Mouse (Mus musculus) limb, embryonic 14.5 days (tissue): ENCODE results near the gene Sv2c. TPM values are rescaled to one million over a fixed set of nuclear protein-coding genes. Genes with fewer than 3 reads are reported as not detected.
A peak's percentile ranks its signal among the peaks of the same experiment; 100 is the strongest.

ENCODE experiments used
- ATAC-seq: fragments of 200-750 bp; cut with Nextera tagmentation; 2 replicates; pipeline ENCODE4 v1.8.0; 2017; ENCODE audit warnings: low read depth, moderate number of reproducible peaks, moderate TSS enrichment; ENCODE audit not compliant: low FRiP score
- DNase-seq: peaks from one replicate; pipeline ENCODE4 v3.0.0-alpha.2; 2015; ENCODE audit warnings: low spot score
- H3K27ac ChIP-seq: fragments of 300-500 bp; sonication (generic); replicated peaks from 2 replicates; pipeline ENCODE4 v1.5.1; 2014; ENCODE audit warnings: low read depth, mild to moderate bottlenecking, low read length, moderate library complexity, mixed read lengths
- H3K27me3 ChIP-seq: fragments of 300-500 bp; sonication (generic); 2 replicates; pipeline ENCODE4 v1.6.1; 2014; ENCODE audit warnings: low read length, mixed read lengths; ENCODE audit not compliant: control insufficient read depth, insufficient read depth
- H3K36me3 ChIP-seq: fragments of 300-500 bp; sonication (generic); 2 replicates; pipeline ENCODE4 v1.6.1; 2014; ENCODE audit warnings: mild to moderate bottlenecking, low read length, moderate library complexity, mixed read lengths; ENCODE audit not compliant: control insufficient read depth, insufficient read depth
- H3K4me1 ChIP-seq: fragments of 300-500 bp; sonication (generic); 2 replicates; pipeline ENCODE4 v1.6.1; 2014; ENCODE audit warnings: antibody characterized with exemption, low read length, mixed read lengths; ENCODE audit not compliant: control insufficient read depth, insufficient read depth
- H3K4me2 ChIP-seq: fragments of 300-500 bp; sonication (generic); replicated peaks from 2 replicates; pipeline ENCODE4 v1.6.1; 2014; ENCODE audit warnings: low read depth, mild to moderate bottlenecking, low read length, moderate library complexity; ENCODE audit not compliant: severe bottlenecking
- H3K4me3 ChIP-seq: fragments of 300-500 bp; sonication (generic); replicated peaks from 2 replicates; pipeline ENCODE4 v1.5.1; 2014; ENCODE audit warnings: low read length
- H3K9ac ChIP-seq: fragments of 300-500 bp; sonication (generic); 2 replicates; pipeline ENCODE4 v1.6.1; 2014; ENCODE audit warnings: mild to moderate bottlenecking, low read depth, low read length, moderate library complexity; ENCODE audit not compliant: severe bottlenecking
- H3K9me3 ChIP-seq: fragments of 300-500 bp; sonication (generic); 2 replicates; pipeline ENCODE4 v1.6.1; 2016; ENCODE audit warnings: low read length; ENCODE audit not compliant: control insufficient read depth
- POLR2A ChIP-seq: fragments of 200-500 bp; IDR thresholded peaks from 2 replicates; pipeline ENCODE4 v1.8.0; 2012; ENCODE audit warnings: inconsistent platforms, mild to moderate bottlenecking, moderate library complexity, borderline replicate concordance; ENCODE audit not compliant: insufficient read depth, insufficient read length; ENCODE audit errors: extremely low read depth
- WGBS: fragments of 180-500 bp; shearing (Covaris S2); extraction: QIAGEN DNeasy Blood & Tissue Kit; methylation state at CpG from one replicate; pipeline ENCODE4 v1.1.7; 2014; 5-methylcytosine and 5-hydroxymethylcytosine counted together
- polyA plus RNA-seq, 2 experiments: library from polyadenylated mRNA; depleted of rRNA in 1 of 2; stranded (reverse) in 1 of 2; unstranded in 1 of 2; fragments of >200 nt; fragmentation: Nextera tagmentation in 1 of 2; extraction: Ambion mirVana in 1 of 2; gene quantifications; 2 replicates each; pipeline versions ENCODE4 v1.2.1 to v1.2.3; 2012 to 2014

Sv2c gene
- polyA plus RNA-seq, 2 experiments = 1.3 to 1.5 TPM

DNA sequence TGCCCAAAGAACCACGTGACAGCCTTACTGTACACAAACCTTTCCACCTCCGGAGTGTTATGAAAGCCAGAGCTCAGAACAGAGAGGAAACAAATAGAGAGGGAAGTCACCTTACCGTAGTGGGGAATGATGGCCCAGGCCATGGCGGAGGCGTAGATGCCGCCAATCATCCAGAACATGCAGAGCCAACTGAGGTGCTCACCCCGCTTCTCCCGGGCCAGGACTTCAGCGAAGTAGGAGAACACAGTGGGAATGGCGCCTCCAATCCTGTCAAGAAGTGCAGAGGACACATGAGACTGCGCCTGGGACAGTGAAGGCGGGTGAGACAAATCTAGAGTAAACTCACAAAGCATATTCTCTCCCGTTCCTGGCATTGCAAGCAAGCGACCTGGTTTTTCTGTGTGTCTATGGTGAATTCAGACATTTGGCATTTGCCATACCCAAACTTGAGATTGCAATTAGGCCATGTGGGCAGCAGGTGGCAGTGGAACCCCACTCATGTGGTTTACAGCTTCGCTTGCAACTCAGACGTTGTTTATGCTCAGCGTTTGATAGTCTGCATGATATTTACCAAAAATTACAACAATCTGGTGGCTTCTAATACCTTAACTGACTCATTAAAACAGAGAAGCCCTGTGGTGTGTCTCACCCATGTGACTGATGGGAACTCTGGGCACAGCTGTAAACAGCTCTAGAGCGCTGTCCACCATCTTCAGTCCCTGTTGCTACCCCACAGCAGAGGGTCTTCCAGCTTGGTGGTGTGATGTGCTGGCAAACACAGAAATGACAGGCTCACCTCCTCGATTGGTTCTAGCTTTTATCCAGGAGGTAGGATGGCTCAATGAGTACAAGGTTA, 101.8 kb downstream of the Sv2c start:
- ATAC-seq (no peak), DNase-seq (peak; percentile 58)
- no peak for TF ChIP-seq POLR2A
- WGBS = 59% methylated on average over 19 of the region's 19 CpGs
- H3K4me2 ChIP-seq = no peak overlapping the region
- no peak overlapping the region for H3K4me3 ChIP-seq
- no peaks in the 10 kb centered on the region for H3K4me1 ChIP-seq
- no peak overlapping the region for H3K9ac ChIP-seq
- H3K36me3 ChIP-seq = no peaks in the 10 kb centered on the region
- H3K27ac ChIP-seq = no peak overlapping the region
- no peaks in the 10 kb centered on the region for H3K9me3 ChIP-seq
- H3K27me3 ChIP-seq = no peaks in the 10 kb centered on the region

DNA sequence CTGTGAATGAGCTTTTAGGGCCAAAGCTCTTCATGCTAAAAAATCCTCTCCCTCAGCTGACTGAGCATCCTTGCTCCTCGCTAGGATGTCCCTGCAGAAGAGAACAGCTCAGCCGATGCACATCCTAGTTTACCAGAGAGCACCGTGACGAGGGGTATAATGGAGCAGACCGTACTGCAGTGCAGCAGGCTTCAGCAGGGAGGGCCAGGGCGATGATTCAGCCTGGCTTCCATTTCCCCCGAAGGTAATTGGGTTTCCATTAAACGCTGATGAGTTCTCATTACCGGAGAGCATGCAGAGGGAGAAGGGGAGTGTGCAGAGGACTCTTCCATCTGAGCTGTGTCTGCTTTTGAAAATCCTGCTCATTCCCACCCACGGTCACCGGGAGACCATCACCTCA, 108.5 kb downstream of the Sv2c start:
- Histone ChIP-seq H3K9me3 (no peaks in the 10 kb centered on the region), H3K4me2 (no peak overlapping the region), H3K36me3 (no peaks in the 10 kb centered on the region), H3K4me1 (no peaks in the 10 kb centered on the region), H3K9ac (no peak overlapping the region), H3K4me3 (no peak overlapping the region), H3K27ac (no peak overlapping the region), H3K27me3 (no peaks in the 10 kb centered on the region)
- ATAC-seq (no peak), DNase-seq (no peak)
- no peak for TF ChIP-seq POLR2A
- 60% methylated on average over 11 of the region's 11 CpGs for WGBS

DNA sequence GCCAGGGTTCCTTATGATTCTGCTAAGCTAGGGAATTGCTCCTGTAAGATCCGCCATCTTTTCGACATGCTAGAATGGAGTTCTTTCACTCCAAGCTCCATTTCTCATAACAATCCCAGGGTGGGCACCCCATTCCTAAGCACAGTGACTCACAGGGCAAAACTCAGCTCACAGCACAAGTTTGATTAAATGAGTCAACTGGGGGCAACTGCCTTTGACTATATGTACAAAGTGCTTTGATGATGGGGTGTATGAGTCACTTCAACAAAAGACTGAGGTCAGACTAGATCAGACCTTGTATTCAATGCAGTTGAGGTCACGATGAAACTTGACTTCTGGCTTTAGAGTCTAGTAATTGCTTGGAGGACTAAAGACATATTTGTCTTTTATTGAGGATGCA, 116.9 kb downstream of the Sv2c start:
- Histone ChIP-seq H3K36me3 (no peaks in the 10 kb centered on the region), H3K4me2 (no peak overlapping the region), H3K27ac (no peak overlapping the region), H3K4me3 (no peak overlapping the region), H3K4me1 (no peaks in the 10 kb centered on the region), H3K9me3 (no peaks in the 10 kb centered on the region), H3K9ac (no peak overlapping the region), H3K27me3 (no peaks in the 10 kb centered on the region)
- WGBS = 95% methylated on average over 3 of the region's 3 CpGs
- ATAC-seq (no peak), DNase-seq (no peak)
- no peak for TF ChIP-seq POLR2A

DNA sequence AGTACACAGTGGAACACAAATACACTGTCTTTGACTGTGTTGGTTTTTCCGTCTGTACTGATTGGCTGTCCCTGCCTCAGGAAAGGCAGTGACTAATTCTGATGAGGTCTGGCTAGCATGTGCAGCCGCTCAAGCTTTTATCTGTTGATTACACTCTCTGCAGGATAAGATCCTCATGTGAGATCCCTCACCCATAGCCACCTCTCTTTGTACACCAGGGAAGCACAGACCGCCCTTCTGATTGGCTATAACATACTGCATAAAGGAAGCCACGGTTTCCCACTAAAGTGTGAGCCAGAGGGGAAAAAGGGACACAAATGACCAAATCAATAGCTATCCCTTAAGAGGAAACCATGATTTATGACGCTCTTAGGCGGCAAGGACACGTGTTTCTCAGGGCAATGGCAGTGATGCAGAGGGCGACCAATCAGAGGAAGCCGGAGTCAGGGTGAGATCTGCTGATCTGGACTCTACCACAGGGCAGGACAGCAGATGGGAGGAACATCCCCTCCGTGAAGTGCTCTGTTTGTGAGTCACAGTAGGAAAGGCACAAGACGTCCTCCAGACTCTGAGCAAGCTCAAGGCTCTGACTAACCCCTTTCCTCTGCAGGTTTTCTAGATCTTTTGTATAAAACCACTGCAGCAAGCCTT, 121.4 kb downstream of the Sv2c start:
- Histone ChIP-seq H3K9me3 (no peaks in the 10 kb centered on the region), H3K9ac (no peak overlapping the region), H3K4me3 (no peak overlapping the region), H3K27me3 (no peaks in the 10 kb centered on the region), H3K4me2 (no peak overlapping the region), H3K27ac (no peak overlapping the region), H3K36me3 (no peaks in the 10 kb centered on the region), H3K4me1 (no peaks in the 10 kb centered on the region)
- 22% methylated on average over 11 of the region's 11 CpGs for whole genome bisulfite sequencing
- TF ChIP-seq POLR2A = no peak
- DNase-seq (no peak), ATAC-seq (no peak)

DNA sequence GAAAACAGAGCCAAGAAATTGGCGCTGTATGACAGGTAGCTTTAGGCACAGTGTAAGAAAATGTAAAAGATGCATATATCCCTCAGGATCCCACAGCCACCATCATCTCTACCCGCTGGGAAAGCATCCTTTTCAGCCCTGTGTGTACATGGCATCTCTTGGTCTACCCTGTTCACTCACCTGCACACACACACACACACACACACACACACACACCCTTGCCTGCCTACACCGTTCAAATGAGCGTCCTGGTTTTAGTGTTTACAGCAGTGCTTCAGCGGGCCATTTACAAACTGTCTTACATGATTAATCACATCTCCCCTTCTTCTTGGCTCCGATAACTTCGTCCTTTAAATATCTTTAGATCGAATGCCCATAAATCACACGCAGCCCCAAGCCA, 123.4 kb downstream of the Sv2c start:
- no peak for ATAC-seq
- Histone ChIP-seq H3K9me3 (no peaks in the 10 kb centered on the region), H3K36me3 (no peaks in the 10 kb centered on the region), H3K4me3 (no peak overlapping the region), H3K27me3 (no peaks in the 10 kb centered on the region), H3K27ac (no peak overlapping the region), H3K9ac (no peak overlapping the region), H3K4me1 (no peaks in the 10 kb centered on the region), H3K4me2 (no peak overlapping the region)
- TF ChIP-seq POLR2A = no peak
- WGBS = 71% methylated on average over 9 of the region's 9 CpGs
- DNase-seq = no peak
